Mouse (Mus musculus) megakaryocyte progenitor cell, adult 5-6 weeks (primary cell): ENCODE measurements around the gene A430078G23Rik. TPM values are rescaled to one million over a fixed set of nuclear protein-coding genes. Genes with fewer than 3 reads are reported as not detected.

ENCODE experiments used
- ATAC-seq: replicated peaks from 2 replicates; pipeline ENCODE4 v1.8.0; 2016; ENCODE audit warnings: mild to moderate bottlenecking, moderate TSS enrichment, inconsistent platforms; ENCODE audit not compliant: poor library complexity
- total RNA-seq, 2 experiments: library from RNA; stranded (forward) in 1 of 2; stranded (reverse) in 1 of 2; fragments of 157-497, 149-512 nt in 1 of 2; fragments of 200-1000 nt in 1 of 2; gene quantifications; 2 replicates each; pipeline versions ENCODE4 v1.2.3 to v1.2.4; 2015 to 2017

A430078G23Rik gene
- total RNA-seq, 2 experiments from 2014 or later, result 6.6 to 23.9 TPM

DNA sequence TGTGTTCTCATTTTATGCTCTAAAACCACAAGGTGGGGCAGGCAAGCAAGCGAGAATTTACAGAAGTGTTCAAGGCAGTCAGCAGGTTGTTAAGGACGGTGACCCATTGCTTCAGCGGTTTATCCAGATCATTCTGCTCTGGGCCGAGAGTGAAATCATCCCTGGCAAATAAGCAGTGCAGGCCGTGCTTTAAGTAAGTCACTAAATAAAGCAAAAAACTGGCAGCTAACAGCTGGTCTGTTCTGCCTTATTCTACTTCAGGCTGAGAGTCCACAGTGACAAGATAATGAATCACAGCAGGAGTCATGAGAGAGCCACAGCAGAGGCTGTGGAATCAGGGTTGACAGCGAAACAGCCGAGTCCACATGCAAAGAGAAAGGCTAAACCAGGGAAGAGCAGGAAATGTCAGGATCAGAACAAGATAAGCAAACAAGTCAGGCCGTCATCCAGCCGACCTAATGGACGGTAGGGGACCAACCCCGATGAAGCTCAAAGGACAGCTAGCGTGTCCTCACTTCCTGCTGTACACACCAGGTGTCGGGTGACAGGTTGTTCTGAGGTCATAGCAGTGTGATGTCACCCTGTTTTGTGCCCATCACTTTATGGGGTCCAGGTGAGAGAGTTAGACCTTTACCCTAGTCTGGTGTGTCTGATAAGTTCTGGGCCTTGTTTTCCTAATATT is 4.9 kb upstream of the A430078G23Rik start:
- no peak for ATAC-seq

DNA sequence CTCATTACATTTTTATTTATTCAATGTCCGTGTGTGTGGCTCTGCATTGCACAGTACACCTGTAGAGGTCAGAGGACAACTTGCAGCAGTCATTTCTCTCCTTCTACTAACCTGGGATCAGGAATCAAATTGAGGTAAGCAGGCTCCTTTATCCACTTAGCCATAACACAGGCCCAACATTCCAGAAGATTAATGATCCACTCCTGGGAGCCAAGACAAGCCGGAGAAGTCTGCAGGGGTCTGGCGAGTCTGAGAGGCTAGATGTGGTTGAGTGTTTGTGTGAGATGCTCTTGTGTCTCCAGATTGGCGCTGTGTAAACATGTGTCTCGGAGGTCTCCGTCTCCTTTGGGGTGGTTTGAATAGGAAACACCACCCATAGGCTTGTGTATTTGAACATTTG is 2.5 kb upstream of the A430078G23Rik start:
- no peak for ATAC-seq

GRCm38 (mm10) chr8:3352715-3353114 is 500 bp upstream of the A430078G23Rik start:
- no peak for ATAC-seq

- no peak for ATAC-seq
Observed at GRCm38 (mm10) chr8:3353811-3354442, 712 bp downstream of the A430078G23Rik start.

DNA sequence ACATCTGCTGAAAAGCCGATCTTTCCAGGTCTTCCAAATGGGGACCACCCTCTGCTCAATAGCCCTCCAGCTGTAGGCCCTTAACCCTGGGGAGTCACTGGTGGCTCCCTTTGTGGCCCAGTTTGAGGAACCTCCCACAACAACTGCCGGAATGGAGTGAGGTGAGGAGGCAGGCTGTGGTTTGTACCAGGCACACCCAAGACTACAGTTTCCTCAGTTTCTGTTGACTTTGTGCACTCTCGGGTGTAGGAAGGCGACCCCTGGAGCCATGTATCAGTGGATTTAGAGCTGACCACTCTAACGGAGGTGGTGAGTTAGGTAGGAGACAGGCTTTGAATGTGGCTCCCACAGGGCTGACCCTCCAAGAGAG is 1.2 kb downstream of the A430078G23Rik start:
- peak; percentile 38 for ATAC-seq

DNA sequence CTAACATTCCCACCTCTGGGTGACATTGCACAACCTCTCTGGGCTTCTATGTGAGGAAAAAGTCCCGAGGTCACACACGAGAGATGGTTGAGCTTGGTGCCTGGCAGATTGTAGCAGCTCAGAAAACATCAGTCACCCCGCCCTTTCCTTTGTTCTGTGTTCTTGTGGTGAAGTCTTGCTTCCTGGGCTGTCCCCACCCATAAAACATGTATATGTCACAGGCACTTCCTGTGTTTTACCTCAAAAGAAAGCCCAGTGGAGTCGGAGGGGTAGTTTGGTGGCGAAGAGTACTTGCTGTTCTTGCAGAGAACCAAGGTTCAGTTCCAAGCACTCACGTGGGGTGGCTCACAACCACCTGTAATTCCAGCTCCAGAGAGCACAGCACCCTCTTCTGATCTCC is 2.4 kb downstream of the A430078G23Rik start:
- ATAC-seq, result peak; percentile 45

DNA sequence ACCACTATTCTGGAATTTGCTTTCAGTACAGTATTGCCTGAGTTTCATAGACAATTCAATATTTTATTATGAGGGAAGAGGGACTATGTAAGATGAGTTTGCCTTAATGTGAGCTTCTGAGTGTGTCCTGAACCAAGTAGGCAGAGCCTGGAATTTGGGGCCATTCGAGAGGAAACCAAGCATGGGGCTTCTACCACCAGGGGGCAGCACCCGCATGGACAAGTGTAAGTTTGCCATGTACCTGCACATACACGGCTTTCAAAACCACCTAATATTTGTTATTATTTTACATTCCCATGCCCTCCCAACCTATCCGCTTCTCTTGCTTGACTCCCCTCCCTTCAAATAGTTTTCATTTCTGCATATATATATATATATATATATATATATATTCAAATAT is 4.8 kb downstream of the A430078G23Rik start:
- 0 out of 2 replicates have a peak, but pooled peaks have one; percentile 19 for ATAC-seq

DNA sequence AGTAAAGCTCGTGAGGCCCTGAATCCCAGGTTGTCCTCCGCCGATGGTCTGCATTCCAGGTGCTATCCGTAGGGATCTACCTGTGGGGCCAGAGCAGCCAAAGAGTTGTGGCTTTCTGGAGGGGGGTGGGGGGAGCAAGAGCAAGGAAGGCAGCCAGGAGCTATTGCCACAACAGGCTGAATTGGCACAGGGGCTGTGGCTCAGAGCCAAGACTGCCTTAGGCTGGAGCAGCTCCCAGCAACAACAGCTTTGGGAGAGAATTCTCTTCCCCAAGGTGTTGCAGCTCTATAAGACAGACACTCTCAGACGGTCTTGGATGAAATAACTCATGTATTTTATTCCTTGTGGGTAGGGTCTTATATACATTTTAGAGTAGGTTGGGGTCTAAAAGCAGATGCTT is 13.9 kb downstream of the A430078G23Rik start:
- no peak for ATAC-seq

- peak; percentile 82 for ATAC-seq
Observed at GRCm38 (mm10) chr8:3368091-3368490, 14.9 kb downstream of the A430078G23Rik start.

DNA sequence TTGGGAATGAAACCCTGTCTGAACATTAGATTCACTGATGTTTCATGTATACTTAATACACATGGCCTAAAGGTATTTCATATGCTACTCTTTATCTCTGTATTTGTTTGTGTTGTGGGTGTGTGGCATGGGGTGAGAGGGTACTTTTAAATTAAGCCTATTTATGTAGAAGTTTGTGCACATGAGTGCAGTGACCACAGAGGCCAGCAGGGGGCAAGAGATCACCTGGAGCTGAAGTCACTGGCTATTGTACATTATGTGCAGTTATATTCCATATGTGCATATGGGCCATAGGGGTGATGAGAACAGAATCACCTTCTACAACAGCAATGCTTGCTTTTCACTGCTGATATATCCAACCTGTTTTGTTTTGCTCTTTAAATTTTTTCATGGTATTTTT is 22.5 kb downstream of the A430078G23Rik start:
- ATAC-seq, result peak; percentile 63; the same call in 1 of the 2 replicates

DNA sequence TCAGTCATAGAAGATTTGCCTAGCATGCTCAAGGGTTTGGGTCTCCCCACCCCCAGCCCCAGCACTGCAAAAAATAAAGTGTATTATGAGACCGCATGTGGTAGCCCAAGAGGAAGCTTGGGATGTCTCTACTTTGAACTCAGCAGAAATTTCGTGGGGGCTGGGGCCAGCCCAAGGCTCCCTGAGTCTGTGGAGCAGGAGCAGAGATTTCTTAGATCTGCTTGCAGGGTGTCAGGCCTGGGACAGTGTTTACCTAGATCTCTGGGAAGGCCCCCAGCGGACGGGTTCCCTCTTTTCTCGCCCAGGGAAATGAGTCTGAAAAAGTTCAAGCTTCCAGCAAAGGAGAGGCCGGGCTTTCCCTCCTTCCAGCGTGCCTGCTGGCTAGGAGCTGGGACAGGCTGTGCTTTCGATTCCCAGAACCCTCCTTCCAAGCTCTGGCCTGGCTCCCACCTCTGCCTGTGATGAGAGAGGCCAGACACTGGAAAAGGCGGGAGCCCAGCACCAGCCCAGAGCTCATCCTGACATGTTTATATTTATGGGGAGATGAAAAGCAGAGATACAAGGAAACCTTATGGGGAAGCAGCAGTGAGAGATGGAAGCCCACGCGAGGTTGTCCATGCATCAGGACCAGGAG is 23.5 kb downstream of the A430078G23Rik start:
- no peak for ATAC-seq

DNA sequence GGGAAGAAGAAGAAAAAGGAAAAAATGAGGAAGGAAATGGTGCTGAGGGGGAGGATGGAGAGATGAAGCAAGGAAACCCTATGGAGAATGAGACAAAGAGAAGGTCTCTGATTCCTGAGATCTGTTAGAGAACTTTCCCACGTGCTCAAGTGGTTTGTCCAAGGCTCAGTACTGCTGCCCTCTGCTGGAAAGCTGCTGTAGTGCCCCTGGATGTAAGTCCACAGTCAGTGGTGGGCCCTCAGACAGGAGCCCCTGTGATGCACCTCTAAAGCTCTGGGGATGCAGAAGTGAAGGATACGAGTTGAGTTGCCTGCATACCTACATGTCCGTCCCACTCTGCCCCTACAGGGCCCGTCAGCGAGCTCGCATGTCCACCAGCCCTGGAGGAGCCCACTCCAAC is 34.1 kb downstream of the A430078G23Rik start:
- peak; percentile 94 for ATAC-seq

- no peak for ATAC-seq
Observed at GRCm38 (mm10) chr8:3388591-3389338, 35.5 kb downstream of the A430078G23Rik start.

DNA sequence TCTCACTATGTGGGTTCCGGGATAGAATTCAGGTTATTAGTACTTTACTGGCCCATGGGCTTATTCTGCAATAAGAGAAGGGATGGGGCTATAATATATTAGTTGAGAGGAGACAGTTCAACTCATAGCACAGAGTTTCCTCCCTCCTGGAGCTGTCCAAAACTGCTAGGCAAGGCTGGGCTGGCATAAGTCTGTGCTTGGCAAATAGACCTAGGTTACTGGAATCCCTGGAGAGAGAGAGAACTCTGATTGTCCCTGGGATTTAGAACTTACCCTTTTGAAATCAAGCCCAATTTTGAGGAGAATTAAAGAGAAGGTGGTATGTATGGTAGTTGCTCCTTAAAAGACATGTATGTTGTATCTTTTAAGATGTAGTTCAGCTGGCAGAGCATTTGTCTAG is 36.3 kb downstream of the A430078G23Rik start:
- ATAC-seq, result no peak

GRCm38 (mm10) chr8:3392293-3392692 is 39.1 kb downstream of the A430078G23Rik start:
- ATAC-seq, result peak; percentile 54

- ATAC-seq, result peak; percentile 88
Observed at GRCm38 (mm10) chr8:3392771-3393710, 39.8 kb downstream of the A430078G23Rik start, which contains the start of gene Arhgef18. Gene Arhgef18 (plus strand): TSS chr8:3393006.

DNA sequence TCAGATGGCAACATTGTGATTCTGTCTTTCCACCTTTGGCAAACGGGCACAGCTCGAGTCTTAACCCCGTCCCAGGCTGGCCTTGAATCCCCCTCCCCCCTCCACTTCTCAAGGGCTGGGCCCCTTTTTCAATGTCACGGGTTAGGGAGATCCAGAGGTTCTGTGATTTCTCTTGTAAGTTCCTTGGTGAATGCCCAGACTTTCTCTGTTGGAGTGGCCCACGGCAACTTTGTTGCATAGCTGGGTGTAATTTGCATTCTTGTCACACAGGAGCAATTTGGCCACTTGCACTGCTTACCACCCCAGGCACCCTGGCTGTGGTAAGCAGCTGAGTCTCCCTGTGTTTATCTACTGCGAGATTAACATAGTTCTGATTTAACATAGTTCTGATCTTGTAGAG is 41.4 kb downstream of the A430078G23Rik start:
- no peak for ATAC-seq

GRCm38 (mm10) chr8:3395246-3395645 is 42.0 kb downstream of the A430078G23Rik start:
- ATAC-seq, result no peak

DNA sequence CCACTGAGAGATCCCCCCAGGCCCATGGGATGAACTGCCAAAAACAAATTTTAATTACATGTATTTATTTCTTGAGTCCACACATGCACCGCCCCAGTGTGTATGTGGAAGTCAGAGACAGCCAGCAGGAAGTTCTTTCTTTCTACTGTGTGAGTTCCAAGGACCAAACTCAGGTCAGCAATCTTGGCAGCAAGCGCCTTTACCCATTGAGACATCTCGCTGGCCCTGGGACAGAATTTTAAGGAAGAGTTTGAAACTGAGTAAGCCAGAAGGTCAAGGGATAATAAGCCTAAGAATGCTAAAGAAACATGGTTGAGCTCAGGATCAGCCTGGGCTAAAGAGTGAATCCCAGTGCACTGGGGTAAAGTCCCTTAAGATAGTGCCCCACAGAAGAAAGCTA is 44.4 kb downstream of the A430078G23Rik start:
- no peak for ATAC-seq

DNA sequence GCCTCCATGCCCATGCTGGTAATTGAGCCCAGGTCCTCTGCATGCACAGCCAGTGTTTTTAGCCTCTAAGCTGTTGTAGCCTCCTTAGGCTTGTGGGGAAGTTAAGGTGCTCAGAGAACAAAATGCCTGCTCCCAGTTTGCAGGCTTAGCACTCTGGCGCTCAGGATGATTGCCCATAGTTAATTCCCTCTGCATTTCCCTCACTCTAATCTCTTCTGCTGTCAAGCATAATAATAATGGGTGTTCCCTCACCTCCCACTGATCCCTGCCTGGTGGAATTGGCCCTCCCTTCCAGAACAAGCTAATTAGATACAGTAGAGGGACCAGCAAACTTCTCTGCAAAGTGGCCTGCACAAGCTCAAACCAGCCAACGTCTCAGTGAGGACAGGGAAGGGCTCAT is 47.3 kb downstream of the A430078G23Rik start:
- ATAC-seq, result no peak
